ENCODE assay signal across 13 mouse cellular contexts in genomic region chr7:140126934-140127333, GRCm38 (mm10). TPM values are rescaled to one million over a fixed set of nuclear protein-coding genes. Genes with fewer than 3 reads are reported as not detected.
DNase-seq lines count a peak whose midpoint lies in the region; ATAC-seq and TF ChIP-seq lines count a peak whose summit lies in the region.
"Had no signal": no experiment of that assay in that cellular context is flagged by ENCODE, and none has a peak within 500 bp of the region (broad histone marks: within the 10 kb centered on the region; RNA-seq: fewer than 3 reads in every experiment).

No protein-coding gene starts in this region.

- no peak for ATAC-seq in hindbrain, embryonic 13.5 days (ENCODE audit: low FRiP score)
- no peak for ATAC-seq in hindbrain, embryonic 16.5 days
- ATAC-seq in embryonic facial prominence, embryonic 12.5 days (ENCODE audit: insufficient number of reproducible peaks, insufficient read depth, low FRiP score, low TSS enrichment), result no peak
- ATAC-seq in liver, embryonic 12.5 days, result no peak
- no peak for ATAC-seq in monocyte, adult 5-6 weeks (replicated peaks; ENCODE audit: insufficient number of reproducible peaks, low FRiP score, low TSS enrichment, poor library complexity, severe bottlenecking)
- ATAC-seq: forebrain, embryonic 15.5 days had no signal

- 90% methylated on average over 3 of the region's 3 CpGs for WGBS in hindbrain, embryonic 13.5 days
- 87% methylated on average over 3 of the region's 3 CpGs for WGBS in hindbrain, embryonic 16.5 days
- WGBS in embryonic facial prominence, embryonic 12.5 days, result 89% methylated on average over 3 of the region's 3 CpGs
- WGBS in liver, embryonic 12.5 days (ENCODE audit: insufficient replicate concordance), result 64% methylated on average over 3 of the region's 3 CpGs

- no peak for DNase-seq in cerebellum, postnatal 14 days
- DNase-seq in gastrocnemius, postnatal 4 days (ENCODE audit: low spot score in 2 of 2), result no peak
- DNase-seq: cerebellum, adult 8-10 months; heart, adult 18-20 months had no signal

- no peak overlapping the region for H3K27ac ChIP-seq in hindbrain, embryonic 13.5 days
- H3K27ac ChIP-seq in hindbrain, embryonic 16.5 days (ENCODE audit: low read depth, low read length), result no peak overlapping the region
- no peak overlapping the region for H3K27ac ChIP-seq in embryonic facial prominence, embryonic 12.5 days
- no peak overlapping the region for H3K27ac ChIP-seq in liver, embryonic 12.5 days
- H3K27ac ChIP-seq: forebrain, embryonic 15.5 days; neural tube, embryonic 12.5 days had no signal

- H3K4me1 ChIP-seq in hindbrain, embryonic 13.5 days (replicated peaks), result peaks cover 15% of the 10 kb centered on the region
- H3K4me1 ChIP-seq in hindbrain, embryonic 16.5 days (ENCODE audit: control insufficient read depth, insufficient read depth, low read depth, low read length), result 0 out of 2 replicates have a peak, but pooled peaks cover 3% of the 10 kb centered on the region
- H3K4me1 ChIP-seq in E14TG2a.4 (replicated peaks; ENCODE audit: low read depth, low read length), result peaks cover 42% of the 10 kb centered on the region
- 0 out of 2 replicates have a peak, but pooled peaks cover 5% of the 10 kb centered on the region for H3K4me1 ChIP-seq in embryonic facial prominence, embryonic 12.5 days
- peaks cover 31% of the 10 kb centered on the region for H3K4me1 ChIP-seq in liver, embryonic 12.5 days

- TF ChIP-seq CTCF in E14TG2a.4 (conservative IDR thresholded peaks at IDR 0.05; ENCODE audit: low read length), result no peak

- H3K36me3 ChIP-seq in hindbrain, embryonic 13.5 days, result peaks cover 10% of the 10 kb centered on the region; the same call in 1 of the 2 replicates
- H3K36me3 ChIP-seq in hindbrain, embryonic 16.5 days (ENCODE audit: control insufficient read depth, insufficient read depth, low read length), result peaks cover 3% of the 10 kb centered on the region; the same call in 1 of the 2 replicates
- peaks cover 48% of the 10 kb centered on the region for H3K36me3 ChIP-seq in E14TG2a.4 (ENCODE audit: insufficient read depth, low read length)
- H3K36me3 ChIP-seq in embryonic facial prominence, embryonic 12.5 days, result 0 out of 2 replicates have a peak, but pooled peaks cover 16% of the 10 kb centered on the region
- H3K36me3 ChIP-seq in liver, embryonic 12.5 days, result peaks cover 20% of the 10 kb centered on the region
- H3K36me3 ChIP-seq: forebrain, embryonic 15.5 days had no signal

- H3K9ac ChIP-seq in hindbrain, embryonic 13.5 days, result no peak overlapping the region
- H3K9ac ChIP-seq in hindbrain, embryonic 16.5 days (ENCODE audit: low read depth, low read length), result no peak overlapping the region
- no peak overlapping the region for H3K9ac ChIP-seq in embryonic facial prominence, embryonic 12.5 days
- no peak overlapping the region for H3K9ac ChIP-seq in liver, embryonic 12.5 days
- H3K9ac ChIP-seq: forebrain, embryonic 15.5 days; neural tube, embryonic 12.5 days had no signal

- no peaks in the 10 kb centered on the region for H3K9me3 ChIP-seq in hindbrain, embryonic 13.5 days
- H3K9me3 ChIP-seq in hindbrain, embryonic 16.5 days (ENCODE audit: control insufficient read depth, low read length), result no peaks in the 10 kb centered on the region
- no peaks in the 10 kb centered on the region for H3K9me3 ChIP-seq in E14TG2a.4 (ENCODE audit: low read length)
- no peaks in the 10 kb centered on the region for H3K9me3 ChIP-seq in embryonic facial prominence, embryonic 12.5 days
- no peaks in the 10 kb centered on the region for H3K9me3 ChIP-seq in liver, embryonic 12.5 days (replicated peaks)
- H3K9me3 ChIP-seq: forebrain, embryonic 15.5 days; neural tube, embryonic 12.5 days had no signal

- no peaks in the 10 kb centered on the region for H3K27me3 ChIP-seq in hindbrain, embryonic 13.5 days
- H3K27me3 ChIP-seq in hindbrain, embryonic 16.5 days (replicated peaks; ENCODE audit: control insufficient read depth, insufficient read depth, low read length), result no peaks in the 10 kb centered on the region
- no peaks in the 10 kb centered on the region for H3K27me3 ChIP-seq in E14TG2a.4 (ENCODE audit: insufficient read depth, low read length)
- no peaks in the 10 kb centered on the region for H3K27me3 ChIP-seq in embryonic facial prominence, embryonic 12.5 days
- H3K27me3 ChIP-seq in liver, embryonic 12.5 days (replicated peaks), result no peaks in the 10 kb centered on the region
- H3K27me3 ChIP-seq: forebrain, embryonic 15.5 days; neural tube, embryonic 12.5 days had no signal

- H3K4me3 ChIP-seq in hindbrain, embryonic 13.5 days, result no peak overlapping the region
- H3K4me3 ChIP-seq in hindbrain, embryonic 16.5 days (ENCODE audit: low read length), result no peak overlapping the region
- peak overlapping the region; percentile 61 for H3K4me3 ChIP-seq in E14TG2a.4 (replicated peaks; ENCODE audit: low read length)
- no peak overlapping the region for H3K4me3 ChIP-seq in embryonic facial prominence, embryonic 12.5 days
- H3K4me3 ChIP-seq in liver, embryonic 12.5 days, result no peak overlapping the region
- H3K4me3 ChIP-seq: forebrain, embryonic 15.5 days; neural tube, embryonic 12.5 days had no signal

- 0 out of 2 replicates have a peak overlapping the region, but pooled peaks have one; percentile 1 for H3K4me2 ChIP-seq in hindbrain, embryonic 13.5 days
- no peak overlapping the region for H3K4me2 ChIP-seq in hindbrain, embryonic 16.5 days (ENCODE audit: low read length)
- 0 out of 2 replicates have a peak overlapping the region, but pooled peaks have one; percentile 19 for H3K4me2 ChIP-seq in embryonic facial prominence, embryonic 12.5 days (replicated peaks)
- peak overlapping the region; percentile 40 for H3K4me2 ChIP-seq in liver, embryonic 12.5 days
- H3K4me2 ChIP-seq: forebrain, embryonic 15.5 days had no signal

RNA-seq across cellular contexts. Expression of gene Mtg1, which starts 10.4 kb away (rescaled TPM):
- 28.3 and 30.6 TPM in 2 replicates for polyA plus RNA-seq in hindbrain, embryonic 13.5 days (2015; fragmentation: Nextera tagmentation; extraction: Ambion mirVana)
- polyA plus RNA-seq in hindbrain, embryonic 16.5 days (2015; fragmentation: Nextera tagmentation; extraction: Ambion mirVana), result 31.1 and 32.1 TPM in 2 replicates
- 26.1 and 30.5 TPM in 2 replicates for polyA plus RNA-seq in embryonic facial prominence, embryonic 12.5 days (2016; fragmentation: Nextera tagmentation; extraction: Ambion mirVana)
- polyA plus RNA-seq in liver, embryonic 12.5 days (2016; fragmentation: Nextera tagmentation; extraction: Ambion mirVana), result 25.4 and 25.6 TPM in 2 replicates
- 3.7 to 7.6 TPM (median 4.4 TPM) in 3 replicates for total RNA-seq in monocyte, adult 5-6 weeks (2017)
- total RNA-seq in gastrocnemius, postnatal 4 days (2021), result 10 to 100 TPM; 19.6 to 20.4 TPM

RNA-seq across cellular contexts. Expression of gene Echs1, which starts 10.7 kb away (rescaled TPM):
- 123 and 125 TPM in 2 replicates for polyA plus RNA-seq in hindbrain, embryonic 13.5 days (2015; fragmentation: Nextera tagmentation; extraction: Ambion mirVana)
- polyA plus RNA-seq in hindbrain, embryonic 16.5 days (2015; fragmentation: Nextera tagmentation; extraction: Ambion mirVana), result 124 and 128 TPM in 2 replicates
- polyA plus RNA-seq in embryonic facial prominence, embryonic 12.5 days (2016; fragmentation: Nextera tagmentation; extraction: Ambion mirVana), result 172 and 173 TPM in 2 replicates
- polyA plus RNA-seq in liver, embryonic 12.5 days (2016; fragmentation: Nextera tagmentation; extraction: Ambion mirVana), result 78.4 and 78.7 TPM in 2 replicates
- 37.8 to 42.3 TPM (median 41.5 TPM) in 3 replicates for total RNA-seq in monocyte, adult 5-6 weeks (2017)
- 10 to 100 TPM; 78.9 to 80.2 TPM for total RNA-seq in gastrocnemius, postnatal 4 days (2021)

RNA-seq across cellular contexts. Expression of gene Paox, which starts 11.3 kb away (rescaled TPM):
- 10.0 and 11.8 TPM in 2 replicates for polyA plus RNA-seq in hindbrain, embryonic 13.5 days (2015; fragmentation: Nextera tagmentation; extraction: Ambion mirVana)
- polyA plus RNA-seq in hindbrain, embryonic 16.5 days (2015; fragmentation: Nextera tagmentation; extraction: Ambion mirVana), result 8.9 and 9.9 TPM in 2 replicates
- polyA plus RNA-seq in embryonic facial prominence, embryonic 12.5 days (2016; fragmentation: Nextera tagmentation; extraction: Ambion mirVana), result 19.1 and 20.8 TPM in 2 replicates
- polyA plus RNA-seq in liver, embryonic 12.5 days (2016; fragmentation: Nextera tagmentation; extraction: Ambion mirVana), result 11.0 and 11.5 TPM in 2 replicates
- 0.87 to 1.5 TPM (median 1.2 TPM) in 3 replicates for total RNA-seq in monocyte, adult 5-6 weeks (2017)
- 1 to 10 TPM; 6.6 to 7.0 TPM for total RNA-seq in gastrocnemius, postnatal 4 days (2021)

RNA-seq across cellular contexts. Expression of gene Fuom, which starts 24.7 kb away (rescaled TPM):
- 27.9 and 30.4 TPM in 2 replicates for polyA plus RNA-seq in hindbrain, embryonic 13.5 days (2015; fragmentation: Nextera tagmentation; extraction: Ambion mirVana)
- 39.9 and 43.1 TPM in 2 replicates for polyA plus RNA-seq in hindbrain, embryonic 16.5 days (2015; fragmentation: Nextera tagmentation; extraction: Ambion mirVana)
- 22.0 and 27.1 TPM in 2 replicates for polyA plus RNA-seq in embryonic facial prominence, embryonic 12.5 days (2016; fragmentation: Nextera tagmentation; extraction: Ambion mirVana)
- 7.4 and 7.6 TPM in 2 replicates for polyA plus RNA-seq in liver, embryonic 12.5 days (2016; fragmentation: Nextera tagmentation; extraction: Ambion mirVana)
- 2.8 to 7.7 TPM (median 4.5 TPM) in 3 replicates for total RNA-seq in monocyte, adult 5-6 weeks (2017)
- total RNA-seq in gastrocnemius, postnatal 4 days (2021), result 10 to 100 TPM; 30.6 to 32.4 TPM

RNA-seq across cellular contexts. Expression of gene Sprn, which starts 27.7 kb away (rescaled TPM):
- polyA plus RNA-seq in hindbrain, embryonic 13.5 days (2015; fragmentation: Nextera tagmentation; extraction: Ambion mirVana), result 10.8 and 11.0 TPM in 2 replicates
- 30.8 and 31.2 TPM in 2 replicates for polyA plus RNA-seq in hindbrain, embryonic 16.5 days (2015; fragmentation: Nextera tagmentation; extraction: Ambion mirVana)
- polyA plus RNA-seq in embryonic facial prominence, embryonic 12.5 days (2016; fragmentation: Nextera tagmentation; extraction: Ambion mirVana), result 1.2 TPM in 2 replicates
- 0.04 TPM in 1 of 2 replicates, not detected in the other for polyA plus RNA-seq in liver, embryonic 12.5 days (2016; fragmentation: Nextera tagmentation; extraction: Ambion mirVana)
- total RNA-seq in monocyte, adult 5-6 weeks (2017), result not detected in 3 replicates
- total RNA-seq in gastrocnemius, postnatal 4 days (2021), result under 1 TPM; 0.29 to 0.42 TPM
- polyA plus RNA-seq: limb, embryonic 11.5 days had no signal
